Mouse (Mus musculus) urinary bladder, postnatal 36 days (tissue): ENCODE data around the gene Ptpn20.

Experiments
- DNase-seq, 2 experiments: peaks; one replicate each; pipeline ENCODE4 v3.0.0; 2022; ENCODE audit warnings: low spot score in 2 of 2, mixed read lengths in 1 of 2

Ptpn20 gene

GRCm38 (mm10) chr14:33588951-33589350 is at the start of gene Ptpn20:
Gene Ptpn20, plus strand, starts transcription at chr14:33589207.
- no peak for DNase-seq

GRCm38 (mm10) chr14:33539559-33540167 is 49.3 kb upstream of the Ptpn20 start:
- no peak for DNase-seq

DNA sequence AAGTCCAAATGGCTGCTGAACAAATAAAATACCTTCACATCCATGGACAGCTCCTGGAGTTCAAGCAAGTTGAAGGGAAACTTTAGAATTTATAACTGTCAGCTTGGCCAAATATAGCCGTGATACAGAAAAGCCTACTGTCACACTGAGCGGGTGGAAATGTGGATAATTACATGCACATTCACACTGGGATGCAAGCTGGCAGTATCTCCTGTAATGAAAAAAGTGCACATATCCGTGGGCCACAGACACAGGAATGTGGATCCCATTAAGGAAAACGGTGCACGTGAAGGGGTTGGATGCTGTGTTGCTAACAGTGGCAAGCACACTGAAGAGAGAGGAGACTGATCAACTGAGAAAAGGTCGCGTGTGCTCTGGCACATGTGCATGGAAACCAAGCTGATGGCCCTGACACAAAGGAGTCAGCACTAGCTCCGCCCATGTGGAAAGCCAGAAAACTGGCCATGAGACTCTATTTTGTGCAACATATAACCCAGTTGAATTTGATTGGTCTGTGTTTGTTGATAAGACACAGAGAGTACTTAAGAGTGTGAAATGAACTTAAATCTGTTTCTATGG is 43.4 kb upstream of the Ptpn20 start:
- no peak for DNase-seq

- DNase-seq: no peak
Observed at GRCm38 (mm10) chr14:33548650-33549049, 40.4 kb upstream of the Ptpn20 start.

DNA sequence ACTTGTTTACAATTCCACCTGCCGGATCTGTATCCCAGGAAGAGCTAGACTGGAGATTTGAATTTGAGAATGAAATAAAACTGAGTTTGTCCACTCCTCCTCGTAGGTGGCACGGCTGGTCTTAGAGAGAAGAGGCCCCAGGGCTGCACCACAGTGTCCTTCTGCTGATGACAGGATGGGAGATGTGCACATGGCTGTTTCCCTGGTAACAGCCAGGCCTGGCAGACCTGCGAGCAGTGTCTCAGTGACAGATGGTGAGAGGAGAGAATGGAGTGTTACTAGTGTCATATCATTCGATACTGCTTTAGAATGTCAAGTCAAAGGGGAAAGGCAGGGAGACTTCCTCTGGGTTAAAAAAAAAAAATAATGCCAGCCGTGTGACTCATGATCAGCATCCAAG is 39.2 kb upstream of the Ptpn20 start:
- DNase-seq: no peak

DNA sequence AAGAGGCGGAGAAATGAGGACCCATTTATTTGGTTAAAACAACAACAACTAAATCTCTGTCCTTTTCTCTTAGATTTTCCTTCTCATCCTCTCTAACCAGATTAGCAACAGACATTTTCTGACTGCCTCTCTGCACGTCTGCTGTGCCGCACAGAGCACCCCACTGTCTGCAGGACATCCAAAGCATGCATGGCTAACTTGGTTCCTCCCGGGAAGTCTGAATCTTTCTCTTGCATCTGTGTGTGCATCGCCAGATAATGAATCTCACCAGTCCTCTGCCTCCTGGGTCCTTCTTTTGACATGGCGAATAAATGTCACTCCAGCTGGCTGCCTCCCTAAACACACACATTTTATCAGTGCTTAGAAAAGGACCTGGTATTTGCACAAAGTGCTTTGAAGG is 18.3 kb upstream of the Ptpn20 start:
- DNase-seq: no peak

DNA sequence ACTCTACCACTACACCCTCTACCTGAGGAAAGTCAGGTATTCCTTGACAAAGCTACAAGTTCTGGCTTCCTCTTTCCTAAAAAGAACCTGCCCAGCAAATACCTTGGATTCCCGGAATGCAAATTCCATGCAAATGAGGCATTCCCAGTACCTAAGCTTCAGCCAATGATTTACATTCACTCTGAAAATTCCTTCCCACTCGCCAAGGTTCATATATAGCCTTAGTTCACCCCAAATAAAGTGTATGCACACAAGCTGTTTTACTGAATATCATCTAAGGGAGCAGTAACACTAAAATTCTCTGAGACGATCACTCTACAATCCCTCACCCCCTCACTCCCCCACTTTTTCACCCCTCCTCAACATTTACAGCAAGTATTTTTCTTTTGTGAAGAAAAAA is 15.4 kb upstream of the Ptpn20 start:
- DNase-seq: no peak

DNA sequence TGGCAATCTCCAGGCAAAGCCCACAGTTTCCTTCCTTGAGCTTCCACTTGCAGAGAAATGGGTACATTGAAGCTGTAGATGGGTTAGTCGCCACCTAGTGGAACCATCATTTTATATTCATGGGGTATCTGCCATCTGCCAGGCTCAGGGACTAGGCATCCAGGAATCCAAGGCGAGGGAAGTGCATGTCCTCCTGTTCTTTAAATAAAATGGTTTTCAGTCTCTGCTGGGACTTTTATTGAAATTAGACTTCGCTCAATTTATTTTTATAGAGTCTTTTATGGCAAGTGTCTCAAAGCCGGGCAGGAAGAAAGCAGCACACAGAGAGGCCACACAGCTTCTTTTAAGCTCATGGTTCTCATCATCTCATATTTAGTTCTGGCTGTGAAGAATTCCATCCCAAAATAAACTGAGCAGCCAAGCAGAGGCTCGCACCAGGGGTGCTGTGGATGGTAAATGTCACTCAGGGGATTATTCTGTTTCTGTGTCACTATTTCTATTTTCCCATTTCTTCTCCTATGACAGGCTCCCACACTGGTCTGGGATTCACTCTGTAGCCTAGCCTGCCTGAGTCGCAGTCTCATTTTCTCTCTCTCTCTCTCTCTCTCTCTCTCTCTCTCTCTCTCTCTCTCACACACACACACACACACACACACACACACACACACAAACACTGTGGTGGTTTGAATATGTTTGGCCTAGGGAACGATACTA is 9.1 kb upstream of the Ptpn20 start:
- no peak for DNase-seq

GRCm38 (mm10) chr14:33598376-33599130 is 9.5 kb downstream of the Ptpn20 start:
- no peak for DNase-seq

DNA sequence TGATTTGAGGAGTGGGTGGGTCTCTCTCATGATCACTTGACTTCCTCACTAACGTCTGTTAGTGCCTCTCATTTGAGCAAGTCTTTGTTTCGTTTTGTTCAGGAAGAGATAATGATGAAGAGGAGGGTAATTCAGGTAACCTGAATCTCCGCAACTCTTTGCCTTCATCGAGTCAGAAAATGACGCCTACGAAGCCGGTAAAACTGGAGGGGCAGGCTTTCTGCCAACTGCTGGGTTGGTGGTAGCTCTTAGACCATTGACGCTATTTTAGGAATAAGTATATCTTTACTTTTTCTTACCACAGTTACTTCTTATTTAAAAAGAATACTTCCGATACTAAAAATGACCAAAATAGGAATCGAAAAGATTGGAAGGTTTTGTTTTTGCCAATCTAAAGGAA is 18.4 kb downstream of the Ptpn20 start:
- no peak for DNase-seq

- DNase-seq: no peak
Observed at GRCm38 (mm10) chr14:33625036-33625435, 36.0 kb downstream of the Ptpn20 start.

- no peak for DNase-seq
Observed at GRCm38 (mm10) chr14:33632790-33633372, 43.9 kb downstream of the Ptpn20 start.

- DNase-seq: no peak
Observed at GRCm38 (mm10) chr14:33634354-33634753, 45.3 kb downstream of the Ptpn20 start.

- no peak for DNase-seq
Observed at GRCm38 (mm10) chr14:33634774-33635173, 45.8 kb downstream of the Ptpn20 start.

DNA sequence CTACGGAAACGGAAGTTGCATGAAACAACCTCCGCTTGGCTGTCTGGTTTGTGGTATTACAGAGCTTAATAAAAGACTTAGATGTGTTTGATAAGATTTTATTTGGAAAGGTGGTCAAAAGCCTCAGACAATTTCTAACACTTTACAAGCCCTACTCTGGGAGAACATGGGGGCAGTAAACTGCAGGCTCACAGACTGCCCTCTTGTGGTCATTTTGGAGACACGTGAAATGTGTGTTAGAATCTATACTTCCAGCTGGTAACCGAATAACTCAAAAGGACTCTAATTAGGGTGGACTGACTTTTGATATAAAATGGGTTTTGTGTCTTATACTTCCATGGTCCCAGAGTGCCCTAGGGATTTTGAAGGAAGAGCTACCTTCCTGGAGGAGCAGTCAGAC is 50.4 kb downstream of the Ptpn20 start:
- DNase-seq: no peak

GRCm38 (mm10) chr14:33650721-33651120 is 61.7 kb downstream of the Ptpn20 start:
- no peak for DNase-seq

- DNase-seq: no peak
Observed at GRCm38 (mm10) chr14:33657471-33657901, 68.5 kb downstream of the Ptpn20 start.

- no peak for DNase-seq
Observed at GRCm38 (mm10) chr14:33658331-33658730, 69.3 kb downstream of the Ptpn20 start.

DNA sequence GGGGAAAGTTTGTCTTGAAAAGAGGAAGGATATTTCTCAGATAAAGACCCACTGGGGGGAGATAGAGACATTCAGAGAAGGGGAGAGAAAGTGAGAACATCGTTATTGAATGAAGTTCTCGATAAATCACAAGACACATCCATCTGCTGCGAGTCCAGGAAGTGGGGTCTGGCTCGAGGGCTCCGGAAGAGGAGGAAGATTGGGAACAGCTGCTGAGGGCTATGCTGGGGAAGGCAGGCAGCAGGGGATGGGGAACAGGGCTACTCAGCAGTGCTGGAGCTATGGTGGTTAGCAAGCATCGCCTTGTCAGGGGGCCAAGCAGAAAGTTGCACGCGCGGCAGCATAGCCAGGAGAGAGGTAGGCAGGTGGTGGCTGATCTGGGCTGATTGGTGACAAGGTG is 73.1 kb downstream of the Ptpn20 start:
- DNase-seq: no peak

DNA sequence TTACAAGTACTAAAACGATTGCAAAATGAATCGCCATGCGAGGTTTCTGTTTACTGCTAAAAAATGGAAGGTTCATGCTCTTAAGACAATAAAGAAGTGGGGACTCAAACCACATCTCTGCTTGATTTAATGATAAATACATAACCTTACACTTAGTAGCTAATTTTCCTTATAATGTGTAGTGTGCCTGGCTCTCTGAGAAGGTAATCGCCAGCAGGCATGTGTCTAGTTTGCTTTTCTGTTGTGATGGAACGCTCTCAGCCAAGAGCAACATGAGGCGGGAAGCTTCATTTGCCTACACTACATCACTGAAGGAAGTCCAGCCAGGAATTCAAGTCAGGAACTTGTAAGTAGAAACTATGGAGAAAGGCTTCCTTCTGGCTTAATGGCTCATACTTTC is 77.3 kb downstream of the Ptpn20 start:
- DNase-seq: no peak

GRCm38 (mm10) chr14:33669891-33670290 is 80.9 kb downstream of the Ptpn20 start:
- DNase-seq: no peak
